Mouse (Mus musculus) forebrain, embryonic 11.5 days (tissue): ENCODE measurements around the gene Susd4. TPM values are rescaled to one million over a fixed set of nuclear protein-coding genes. Genes with fewer than 3 reads are reported as not detected.

Experiments
- ATAC-seq: fragments of 200-750 bp; cut with Nextera tagmentation; replicated peaks from 2 replicates; pipeline ENCODE4 v1.8.0; 2017; ENCODE audit warnings: moderate TSS enrichment; ENCODE audit not compliant: low FRiP score
- DNase-seq: peaks from one replicate; pipeline ENCODE4 v3.0.0-alpha.2; 2017; ENCODE audit warnings: low spot score
- H3K27ac ChIP-seq: fragments of 300-500 bp; sonication (generic); 2 replicates; pipeline ENCODE4 v1.5.1; 2014; ENCODE audit warnings: low read depth, low read length
- H3K27me3 ChIP-seq: fragments of 300-500 bp; sonication (generic); 2 replicates; pipeline ENCODE4 v1.6.1; 2014; ENCODE audit warnings: mild to moderate bottlenecking, low read length, mixed read lengths; ENCODE audit not compliant: control insufficient read depth, insufficient read depth
- H3K36me3 ChIP-seq: fragments of 300-500 bp; sonication (generic); 2 replicates; pipeline ENCODE4 v1.6.1; 2014; ENCODE audit warnings: mild to moderate bottlenecking, low read length, moderate library complexity, mixed read lengths; ENCODE audit not compliant: control insufficient read depth, insufficient read depth
- H3K4me1 ChIP-seq: fragments of 300-500 bp; sonication (generic); replicated peaks from 2 replicates; pipeline ENCODE4 v1.6.1; 2014; ENCODE audit warnings: low read length, mixed read lengths; ENCODE audit not compliant: control insufficient read depth, insufficient read depth
- H3K4me2 ChIP-seq: fragments of 300-500 bp; sonication (generic); 2 replicates; pipeline ENCODE4 v1.6.1; 2014; ENCODE audit warnings: low read depth, mild to moderate bottlenecking, low read length, moderate library complexity, mixed read lengths; ENCODE audit not compliant: severe bottlenecking
- H3K4me3 ChIP-seq: fragments of 300-500 bp; sonication (generic); 2 replicates; pipeline ENCODE4 v1.5.1; 2014; ENCODE audit warnings: low read depth, low read length
- H3K9ac ChIP-seq: fragments of 300-500 bp; sonication (generic); 2 replicates; pipeline ENCODE4 v1.6.1; 2014; ENCODE audit warnings: low read length
- H3K9me3 ChIP-seq: fragments of 300-500 bp; sonication (generic); 2 replicates; pipeline ENCODE4 v1.6.1; 2016; ENCODE audit warnings: low read length, mixed read lengths; ENCODE audit not compliant: control insufficient read depth
- WGBS: fragments of 180-500 bp; shearing (Covaris S2); extraction: QIAGEN DNeasy Blood & Tissue Kit; methylation state at CpG from one replicate; pipeline ENCODE4 v1.1.7; 2014; 5-methylcytosine and 5-hydroxymethylcytosine counted together
- polyA plus RNA-seq: library from polyadenylated mRNA; unstranded; fragments of >200 nt; fragmentation: Nextera tagmentation; extraction: Ambion mirVana; gene quantifications from 2 replicates; pipeline ENCODE4 v1.2.1, GENCODE M21; 2014

Gene Susd4
- polyA plus RNA-seq, 1 experiment from 2014 or later: 14.4 TPM

DNA sequence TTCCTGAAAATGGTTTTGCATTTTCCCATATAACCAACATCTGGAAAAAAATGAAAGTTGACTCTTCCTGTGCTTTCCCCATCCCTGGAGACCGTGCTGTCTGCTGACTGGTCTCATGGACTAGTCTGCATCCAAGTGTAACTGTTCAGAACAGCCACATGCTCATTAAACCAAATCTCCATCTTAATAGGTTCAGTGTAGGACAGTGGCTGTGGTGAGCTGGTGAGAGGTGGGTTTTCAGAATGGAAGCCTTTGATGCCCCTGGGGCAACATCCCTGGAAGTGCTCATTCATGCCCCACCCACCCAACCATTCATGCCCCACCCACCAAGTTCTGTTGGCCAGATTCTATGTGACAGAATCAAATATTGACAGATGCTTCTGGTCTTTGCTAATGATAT is 86.4 kb downstream of the Susd4 start:
- no peak overlapping the region for H3K27ac ChIP-seq
- H3K9ac ChIP-seq: no peak overlapping the region
- DNase-seq (no peak), ATAC-seq (no peak)
- H3K4me1 ChIP-seq: no peaks in the 10 kb centered on the region
- no peak overlapping the region for H3K4me2 ChIP-seq
- 81% methylated on average over 1 of the region's 1 CpGs for WGBS
- no peaks in the 10 kb centered on the region for H3K27me3 ChIP-seq
- H3K9me3 ChIP-seq: no peaks in the 10 kb centered on the region
- no peaks in the 10 kb centered on the region for H3K36me3 ChIP-seq
- H3K4me3 ChIP-seq: no peak overlapping the region

DNA sequence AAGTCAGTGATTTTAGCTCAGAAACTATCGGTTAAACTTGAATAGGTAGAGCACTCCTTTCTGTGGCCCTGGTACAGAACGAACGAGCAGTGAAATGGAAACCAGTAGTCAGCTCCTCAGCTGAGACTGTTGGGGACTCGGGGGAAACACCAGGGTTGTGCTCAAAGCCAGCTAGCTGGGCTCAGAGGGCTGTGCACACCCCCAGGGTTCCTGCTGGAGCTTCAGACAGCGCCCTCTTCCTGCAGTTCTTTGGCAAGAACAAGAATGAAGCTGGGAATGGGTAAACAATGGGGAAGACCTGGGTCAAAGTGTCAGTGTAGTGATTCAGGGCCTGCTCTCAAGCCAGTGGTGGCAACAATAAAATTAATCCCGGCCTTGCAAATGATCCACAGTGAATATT is 88.5 kb downstream of the Susd4 start:
- H3K27ac ChIP-seq: no peak overlapping the region
- WGBS: 55% methylated on average over 6 of the region's 6 CpGs
- no peak overlapping the region for H3K4me3 ChIP-seq
- H3K27me3 ChIP-seq: no peaks in the 10 kb centered on the region
- no peaks in the 10 kb centered on the region for H3K4me1 ChIP-seq
- no peaks in the 10 kb centered on the region for H3K9me3 ChIP-seq
- no peak for ATAC-seq
- no peak overlapping the region for H3K4me2 ChIP-seq
- DNase-seq: no peak
- no peaks in the 10 kb centered on the region for H3K36me3 ChIP-seq
- no peak overlapping the region for H3K9ac ChIP-seq

- Histone ChIP-seq H3K4me2 (no peak overlapping the region), H3K4me1 (no peaks in the 10 kb centered on the region), H3K9ac (no peak overlapping the region), H3K9me3 (no peaks in the 10 kb centered on the region), H3K27me3 (no peaks in the 10 kb centered on the region), H3K4me3 (no peak overlapping the region), H3K27ac (no peak overlapping the region), H3K36me3 (no peaks in the 10 kb centered on the region)
- WGBS: 79% methylated on average over 13 of the region's 13 CpGs
- DNase-seq (no peak), ATAC-seq (no peak)
These were observed 93.0 kb downstream of the Susd4 start for GRCm38 (mm10) chr1:182856636-182857035.

GRCm38 (mm10) chr1:182861671-182862358 is 98.2 kb downstream of the Susd4 start:
- Histone ChIP-seq H3K36me3 (no peaks in the 10 kb centered on the region), H3K27me3 (no peaks in the 10 kb centered on the region), H3K27ac (no peak overlapping the region), H3K9me3 (no peaks in the 10 kb centered on the region), H3K4me2 (no peak overlapping the region), H3K9ac (no peak overlapping the region), H3K4me3 (no peak overlapping the region), H3K4me1 (no peaks in the 10 kb centered on the region)
- DNase-seq (no peak), ATAC-seq (no peak)
- WGBS: 68% methylated on average over 7 of the region's 7 CpGs

- Histone ChIP-seq H3K9me3 (no peaks in the 10 kb centered on the region), H3K4me2 (no peak overlapping the region), H3K4me1 (no peaks in the 10 kb centered on the region), H3K27me3 (no peaks in the 10 kb centered on the region), H3K9ac (no peak overlapping the region), H3K27ac (no peak overlapping the region), H3K4me3 (no peak overlapping the region), H3K36me3 (no peaks in the 10 kb centered on the region)
- 93% methylated on average over 6 of the region's 6 CpGs for WGBS
- DNase-seq: no peak
- ATAC-seq: no peak
These were observed 99.7 kb downstream of the Susd4 start for GRCm38 (mm10) chr1:182863396-182863795.

- ATAC-seq (no peak), DNase-seq (no peak)
- Histone ChIP-seq H3K9me3 (no peaks in the 10 kb centered on the region; the same call in 1 of the 2 replicates), H3K36me3 (no peaks in the 10 kb centered on the region), H3K4me3 (no peak overlapping the region), H3K9ac (no peak overlapping the region), H3K27me3 (no peaks in the 10 kb centered on the region), H3K27ac (no peak overlapping the region), H3K4me1 (0 out of 2 replicates have a peak, but pooled peaks cover 5% of the 10 kb centered on the region), H3K4me2 (no peak overlapping the region)
- WGBS: 97% methylated on average over 3 of the region's 3 CpGs
These were observed 104.2 kb downstream of the Susd4 start for GRCm38 (mm10) chr1:182867886-182868285.

DNA sequence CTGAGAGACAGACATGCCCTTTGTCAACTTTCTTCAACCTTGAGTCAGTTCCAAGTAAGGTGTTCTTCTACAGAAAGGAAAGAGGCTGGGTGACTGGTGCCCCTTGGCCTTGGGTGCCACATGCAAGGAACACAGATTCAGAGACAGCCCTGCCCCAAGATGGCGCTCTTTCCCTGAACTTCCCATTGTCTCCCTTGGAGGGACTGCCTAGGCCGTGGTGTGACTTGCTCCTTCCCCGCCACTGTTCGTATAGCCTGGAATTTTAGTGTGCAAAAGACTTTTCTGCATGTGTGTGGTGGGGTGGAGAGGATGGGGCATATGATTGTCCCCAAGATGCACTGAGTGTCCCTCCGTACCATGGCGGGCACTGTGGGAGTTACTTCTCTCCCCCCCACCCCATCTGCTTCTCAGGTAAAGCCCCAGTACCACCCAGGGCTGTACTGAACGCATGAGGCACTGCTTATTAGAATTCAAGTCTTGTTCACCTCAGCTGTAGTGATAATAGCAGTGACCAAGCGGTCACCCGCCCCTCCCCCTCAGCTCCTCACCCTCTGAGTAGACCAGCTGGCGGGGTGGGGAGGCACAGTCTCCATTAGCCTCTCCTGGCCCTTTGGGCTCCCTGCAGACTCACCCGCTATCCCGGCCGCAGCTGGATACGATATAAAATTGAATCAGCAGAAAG is 104.9 kb downstream of the Susd4 start:
- H3K36me3 ChIP-seq: no peaks in the 10 kb centered on the region
- H3K4me2 ChIP-seq: 0 out of 2 replicates have a peak overlapping the region, but pooled peaks have one; percentile 21
- peak overlapping the region; percentile 13 for H3K27ac ChIP-seq
- no peaks in the 10 kb centered on the region for H3K27me3 ChIP-seq
- H3K4me3 ChIP-seq: no peak overlapping the region
- DNase-seq (peak; percentile 74), ATAC-seq (peak; percentile 91)
- 0 out of 2 replicates have a peak, but pooled peaks cover 5% of the 10 kb centered on the region for H3K4me1 ChIP-seq
- no peaks in the 10 kb centered on the region; the same call in 1 of the 2 replicates for H3K9me3 ChIP-seq
- H3K9ac ChIP-seq: no peak overlapping the region
- WGBS: 59% methylated on average over 14 of the region's 14 CpGs

GRCm38 (mm10) chr1:182869114-182869456 is 105.4 kb downstream of the Susd4 start:
- Histone ChIP-seq H3K27me3 (no peaks in the 10 kb centered on the region), H3K4me2 (no peak overlapping the region), H3K9me3 (no peaks in the 10 kb centered on the region; the same call in 1 of the 2 replicates), H3K4me3 (no peak overlapping the region), H3K9ac (no peak overlapping the region), H3K36me3 (no peaks in the 10 kb centered on the region), H3K4me1 (0 out of 2 replicates have a peak, but pooled peaks cover 5% of the 10 kb centered on the region), H3K27ac (peak overlapping the region; percentile 13)
- WGBS: 38% methylated on average over 6 of the region's 6 CpGs
- peak; percentile 68 for ATAC-seq
- no peak for DNase-seq

GRCm38 (mm10) chr1:182878156-182878555 is 114.5 kb downstream of the Susd4 start:
- Histone ChIP-seq H3K27ac (no peak overlapping the region), H3K4me1 (no peaks in the 10 kb centered on the region), H3K4me2 (no peak overlapping the region), H3K27me3 (no peaks in the 10 kb centered on the region), H3K9ac (no peak overlapping the region), H3K4me3 (no peak overlapping the region), H3K9me3 (no peaks in the 10 kb centered on the region), H3K36me3 (no peaks in the 10 kb centered on the region)
- WGBS: 96% methylated on average over 5 of the region's 5 CpGs
- no peak for DNase-seq
- no peak for ATAC-seq
